Mouse (Mus musculus): Measurements from ENCODE around the gene Vegfb.
"Not testable (repeated sequence)": the region's sequence is repeated elsewhere in the genome, so short reads cannot be mapped to it uniquely, and the experiment has no call there.

The Vegfb gene

GRCm38 (mm10) chr19:6991166-6991565 lies 3.7 kb upstream of the Vegfb start:
- DNase-seq: not testable (repeated sequence)

- DNase-seq: no peak
Measured at GRCm38 (mm10) chr19:6990712-6991111, 3.3 kb upstream of the Vegfb start.

DNA sequence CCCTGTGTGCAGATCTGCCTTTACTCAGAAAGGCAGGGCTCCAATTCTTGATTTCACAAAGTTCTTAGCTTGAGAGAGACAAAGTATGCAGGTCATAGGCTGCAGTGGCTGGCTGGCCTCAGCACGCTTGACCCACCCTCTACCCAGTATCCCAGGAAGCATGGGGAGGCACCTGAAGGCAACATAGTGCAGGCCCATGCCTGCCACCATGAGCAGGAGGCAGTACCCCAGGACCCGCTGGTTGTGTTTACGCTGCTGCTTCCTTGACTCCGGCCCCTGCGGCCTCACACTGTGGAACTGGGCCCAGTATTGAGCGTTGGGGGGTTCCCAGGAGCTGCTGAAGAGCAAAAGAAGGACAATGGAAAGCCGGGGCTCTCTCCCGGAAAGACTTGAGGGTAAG lies 1.8 kb upstream of the Vegfb start:
- no peak for DNase-seq

- no peak for DNase-seq
Measured at GRCm38 (mm10) chr19:6987904-6988285, 444 bp upstream of the Vegfb start.

GRCm38 (mm10) chr19:6985951-6986708 lies 1.3 kb downstream of the Vegfb start:
- no peak for DNase-seq

GRCm38 (mm10) chr19:6985300-6985699 lies 2.2 kb downstream of the Vegfb start:
- DNase-seq: no peak

GRCm38 (mm10) chr19:6983621-6984020 lies 3.8 kb downstream of the Vegfb start:
- DNase-seq: no peak

DNA sequence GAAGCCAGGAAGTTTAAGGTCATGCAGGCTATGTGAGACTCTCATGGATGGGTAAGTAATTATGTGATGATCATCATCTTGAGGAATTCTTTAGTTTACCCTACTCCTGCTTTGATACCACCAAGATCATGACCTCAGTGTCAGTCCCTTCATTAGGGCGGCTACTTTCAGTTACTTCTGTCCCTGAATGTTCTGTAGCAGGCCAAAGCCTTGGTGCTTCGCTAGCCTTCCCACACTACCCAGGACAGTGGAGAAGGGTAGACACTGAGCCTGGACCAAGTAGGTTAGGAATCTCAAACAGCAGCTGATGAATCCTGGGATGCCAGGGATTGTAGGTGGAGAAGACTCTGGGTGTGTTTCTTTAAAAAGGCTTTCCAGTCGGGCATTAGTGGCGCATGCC lies 6.0 kb downstream of the Vegfb start:
- DNase-seq: no peak

DNA sequence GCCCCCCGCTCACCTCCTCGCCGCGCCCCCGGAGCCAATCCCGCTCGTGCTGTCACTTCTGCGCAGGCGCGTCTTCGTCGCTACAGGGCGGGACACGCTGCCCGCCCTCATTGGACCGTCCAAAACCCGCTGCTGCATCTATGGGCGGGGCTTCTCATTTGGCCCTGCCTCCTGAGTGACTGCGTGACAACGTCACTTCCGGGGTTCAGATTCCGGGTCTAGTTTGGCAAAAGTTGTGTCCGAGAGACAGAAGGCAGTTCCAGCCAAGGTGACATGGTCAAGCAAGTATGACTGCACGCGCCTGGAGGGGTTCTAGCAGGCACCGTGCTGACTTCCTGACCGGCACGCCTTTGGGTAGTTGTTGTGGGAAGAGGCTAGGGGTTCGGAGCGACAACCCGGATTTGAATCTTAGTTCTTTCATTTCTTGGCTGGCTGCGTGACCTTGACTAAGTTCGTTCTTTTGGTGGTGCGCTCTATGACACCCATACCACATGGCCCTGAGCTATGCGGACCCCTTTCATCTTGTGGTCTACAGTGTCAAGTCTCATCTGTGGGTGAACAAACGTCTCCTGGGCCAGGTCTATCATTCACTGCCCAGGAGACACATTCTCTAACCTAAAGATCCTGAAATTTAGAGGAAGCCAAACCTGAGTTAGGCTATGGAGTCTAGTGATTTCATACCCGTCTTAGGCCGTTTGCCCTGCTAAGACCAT lies 6.9 kb downstream of the Vegfb start, which contains the start of gene Fkbp2:
Gene Fkbp2 (minus strand): TSS at position 121 of the 713 bp plus-strand sequence.
- DNase-seq: peak; percentile 99

- DNase-seq: peak; percentile 100
Measured at GRCm38 (mm10) chr19:6979486-6980380, 7.7 kb downstream of the Vegfb start.

DNA sequence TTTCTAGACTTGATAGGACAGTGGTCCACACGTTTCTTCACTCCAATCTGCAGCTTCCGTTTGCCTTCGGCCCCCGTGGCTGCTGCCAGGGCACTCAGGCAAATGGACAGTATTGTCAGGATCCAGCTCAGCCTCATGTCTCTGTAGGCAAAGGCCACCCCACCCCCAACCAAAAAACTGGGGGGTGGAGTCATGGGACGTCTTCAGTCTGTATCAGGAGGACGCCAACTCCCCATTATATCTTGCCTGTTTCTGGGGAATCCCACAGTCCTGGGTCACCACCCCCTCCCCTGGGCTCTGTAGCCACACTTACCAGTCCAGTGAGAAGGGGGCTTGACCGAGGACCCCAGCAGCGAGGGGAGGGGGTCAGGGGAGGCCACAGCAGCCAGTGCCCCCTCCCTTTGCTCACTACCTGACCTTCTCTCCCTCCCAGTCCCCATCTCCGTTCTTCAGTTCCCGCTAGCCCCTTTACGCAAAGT lies 8.4 kb downstream of the Vegfb start:
- DNase-seq: peak in 1 of 2 experiments; percentile 52

DNA sequence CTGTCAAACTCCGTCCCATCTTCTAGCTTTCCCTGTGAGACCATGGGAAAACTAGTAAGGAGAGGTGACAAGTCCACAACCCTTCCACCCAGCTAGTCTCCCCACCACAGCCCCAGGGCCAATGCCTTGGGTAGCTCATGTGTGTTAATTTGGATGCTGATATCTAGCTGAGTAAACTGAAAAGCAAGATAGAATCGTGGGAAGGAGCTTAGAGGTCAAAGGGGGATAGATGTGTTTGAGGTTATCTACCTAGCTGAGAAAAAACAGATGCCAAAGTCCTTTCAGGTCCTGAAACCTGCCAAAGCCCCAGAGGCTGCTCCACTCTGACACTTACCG lies 8.8 kb downstream of the Vegfb start:
- no peak for DNase-seq

- no peak for DNase-seq
Measured at GRCm38 (mm10) chr19:6977759-6978638, 9.5 kb downstream of the Vegfb start.

DNA sequence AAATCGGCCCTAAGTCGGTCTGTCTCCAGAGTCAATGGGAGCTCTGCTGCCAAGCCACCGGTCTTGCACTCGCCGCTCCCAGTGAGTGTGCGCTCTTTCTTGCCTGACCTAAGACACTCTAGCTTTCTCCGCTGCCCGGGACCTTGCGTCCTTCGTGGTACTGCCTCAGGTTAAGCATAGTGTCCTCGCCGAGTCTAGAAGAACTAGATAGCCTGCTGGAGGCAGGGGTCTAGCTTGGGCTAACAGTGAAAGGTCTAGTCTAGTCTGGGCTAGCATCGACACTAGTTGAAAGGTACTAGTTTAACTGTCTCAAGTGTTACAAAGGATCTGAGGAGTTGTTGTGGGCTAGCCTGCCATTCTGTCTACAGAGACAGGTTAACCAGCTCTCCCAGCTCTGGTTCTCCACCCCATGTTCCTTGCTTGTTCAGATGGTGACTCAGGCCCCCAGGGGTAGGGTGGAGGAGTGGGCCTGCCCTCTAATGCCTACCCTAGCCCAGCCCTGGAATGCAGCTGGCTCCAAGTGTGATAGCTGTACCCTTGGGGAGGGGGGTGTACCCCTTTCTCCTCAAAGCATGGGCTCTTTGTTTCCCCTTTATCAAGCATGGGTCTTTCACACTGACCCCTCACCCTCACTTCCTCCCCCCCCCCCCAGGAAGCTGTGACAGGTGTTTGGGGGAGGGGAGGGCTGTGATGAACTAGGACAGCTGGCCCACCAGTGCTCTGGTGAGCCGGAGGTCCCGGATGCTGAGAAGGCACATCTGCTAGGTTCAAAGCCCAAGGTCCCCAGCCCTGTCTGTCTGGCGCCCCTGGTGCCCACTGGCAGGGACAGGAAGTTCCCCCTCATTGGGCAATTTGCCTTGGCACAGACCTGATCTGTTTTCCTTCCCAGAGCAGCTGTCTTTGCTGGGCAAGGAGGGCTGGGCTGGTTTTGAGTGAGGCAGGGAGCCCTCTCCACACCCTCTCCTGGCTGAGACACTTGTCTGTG lies 11.6 kb downstream of the Vegfb start, which contains the start of gene Plcb3:
Gene Plcb3 (minus strand): TSS at position 934 of the 985 bp plus-strand sequence.
- DNase-seq: peak in 1 of 2 experiments; percentile 53

DNA sequence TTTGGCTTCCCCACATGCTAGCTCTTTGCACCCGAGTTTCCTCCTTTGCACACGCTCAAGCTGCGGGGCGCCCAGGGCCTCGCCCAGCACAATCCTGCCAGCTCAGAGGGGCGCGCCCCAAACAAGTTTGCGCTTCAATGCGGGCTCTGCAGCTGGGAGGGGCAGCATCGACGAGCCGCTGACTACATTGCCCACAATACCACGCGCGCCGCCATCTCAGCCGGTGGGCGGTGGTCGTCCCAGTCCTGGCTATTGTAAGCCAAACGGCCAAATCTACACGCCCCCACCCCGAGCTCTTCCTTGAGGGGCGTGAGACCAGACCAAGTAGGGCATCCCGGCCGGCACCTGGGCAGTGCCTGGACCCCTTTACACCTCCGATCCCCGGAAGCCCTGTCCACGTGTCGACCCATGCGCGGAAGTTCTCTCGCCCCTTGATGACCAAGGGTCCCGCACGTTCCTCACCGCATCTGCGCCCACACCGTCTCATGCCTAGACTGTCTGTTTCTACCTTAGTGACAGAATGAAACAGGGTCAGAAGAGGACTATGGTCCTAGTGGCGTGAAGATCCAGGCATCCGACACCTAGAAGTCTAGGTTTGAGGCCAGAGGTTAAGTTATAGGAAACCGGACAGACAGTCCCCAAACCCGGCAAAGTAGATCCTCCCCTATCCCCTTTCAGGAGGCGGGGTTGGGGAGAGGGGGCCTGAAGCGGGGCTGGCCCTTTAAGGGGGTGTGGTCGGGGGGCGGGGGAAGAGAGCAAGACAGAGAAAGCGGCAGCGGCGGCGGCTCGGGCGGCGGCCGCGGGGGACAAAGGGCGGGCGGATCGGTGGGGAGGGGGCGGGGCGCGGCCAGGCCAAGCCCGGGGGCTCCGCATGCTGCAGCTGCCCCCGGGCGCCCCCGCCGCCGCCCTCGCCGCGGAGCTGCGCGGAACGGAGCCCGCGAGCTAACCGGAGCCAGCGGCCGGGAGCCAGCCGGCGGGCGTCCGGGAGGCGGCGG lies 12.9 kb downstream of the Vegfb start, which contains the start of gene Ppp1r14b:
Gene Ppp1r14b (plus strand): TSS at position 758 of the 995 bp plus-strand sequence.
- DNase-seq: peak in 1 of 2 experiments; percentile 69

DNA sequence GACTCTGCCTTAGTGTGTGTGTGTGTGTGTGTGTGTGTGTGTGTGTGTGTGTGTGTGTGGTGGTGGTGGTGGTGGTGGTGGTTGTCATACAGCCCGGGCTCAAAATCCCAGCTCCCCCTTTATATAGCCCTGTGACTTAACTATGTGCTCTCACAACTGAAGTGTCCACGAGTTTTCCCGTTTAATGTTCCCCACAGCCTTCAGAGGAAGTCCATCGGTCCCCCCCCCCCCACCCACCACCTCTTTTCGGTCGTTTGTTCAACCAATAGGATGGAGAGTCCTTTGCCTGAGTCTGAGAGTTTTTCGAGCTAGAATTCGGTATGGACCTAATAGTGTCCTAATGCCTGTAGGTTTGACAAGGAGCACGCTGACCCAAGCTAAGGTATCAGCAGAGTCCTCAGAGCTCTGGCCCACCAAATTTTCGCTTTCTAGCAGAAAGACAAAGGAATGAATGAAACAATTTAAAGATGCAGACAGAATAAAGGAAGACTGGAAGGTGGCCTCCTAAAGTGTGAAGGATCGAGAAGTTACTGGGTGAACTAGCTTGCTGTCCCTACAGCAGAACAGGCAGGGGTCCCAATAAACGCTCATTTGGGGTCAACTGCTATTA lies 13.8 kb downstream of the Vegfb start:
- DNase-seq: no peak

GRCm38 (mm10) chr19:6972247-6972917 lies 15.1 kb downstream of the Vegfb start:
- DNase-seq: no peak

DNA sequence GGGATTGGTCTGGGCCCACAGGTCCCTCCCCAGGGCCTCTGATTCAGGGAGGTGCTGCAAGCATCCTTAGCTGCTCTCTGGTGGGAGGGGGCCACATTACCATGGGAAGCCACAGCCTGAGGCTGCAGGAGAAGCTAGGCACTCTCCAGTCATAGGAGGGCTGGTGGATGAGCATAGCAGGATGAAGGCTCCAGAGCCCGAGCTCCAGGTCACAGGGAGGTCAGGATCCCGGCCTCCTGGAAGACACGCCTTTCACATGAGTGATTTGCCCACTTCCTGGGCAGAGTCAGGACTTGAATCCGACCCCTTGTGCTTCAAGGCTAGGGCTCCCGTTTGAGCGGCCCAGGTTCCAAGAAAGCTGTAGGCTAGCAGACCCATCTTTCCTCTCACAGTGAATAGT lies 15.8 kb downstream of the Vegfb start:
- DNase-seq: no peak
